Mouse (Mus musculus): ENCODE results near the gene Abca8a.

Gene Abca8a

GRCm38 (mm10) chr11:110095858-110096257 lies at the start of gene Abca8a:
TSS of gene Abca8a (minus strand) at chr11:110095978.
- in situ Hi-C loops (cut with MboI, MseI): no loop called here

GRCm38 (mm10) chr11:110145421-110145820 lies 49.6 kb upstream of the Abca8a start:
- in situ Hi-C loops (cut with MboI, MseI): no loop called here

- in situ Hi-C loops (cut with MboI, MseI): no loop called here
Observed at GRCm38 (mm10) chr11:110130760-110131159, 35.0 kb upstream of the Abca8a start.

- in situ Hi-C loops (cut with MboI, MseI): no loop called here
Observed at GRCm38 (mm10) chr11:110111137-110111536, 15.4 kb upstream of the Abca8a start.

GRCm38 (mm10) chr11:110101437-110101836 lies 5.7 kb upstream of the Abca8a start:
- in situ Hi-C loops (cut with MboI, MseI): no loop called here

- in situ Hi-C loops (cut with MboI, MseI): no loop called here
Observed at GRCm38 (mm10) chr11:110098901-110099300, 3.1 kb upstream of the Abca8a start.

GRCm38 (mm10) chr11:110097465-110097864 lies 1.7 kb upstream of the Abca8a start:
- in situ Hi-C loops (cut with MboI, MseI): no loop called here

GRCm38 (mm10) chr11:110094846-110095380 lies 865 bp downstream of the Abca8a start:
- in situ Hi-C loops (cut with MboI, MseI): no loop called here

- in situ Hi-C loops (cut with MboI, MseI): no loop called here
Observed at GRCm38 (mm10) chr11:110094236-110094635, 1.5 kb downstream of the Abca8a start.

GRCm38 (mm10) chr11:110091328-110091727 lies 4.5 kb downstream of the Abca8a start:
- in situ Hi-C loops (cut with MboI, MseI): no loop called here

- in situ Hi-C loops (cut with MboI, MseI): no loop called here
Observed at GRCm38 (mm10) chr11:110072158-110072557, 23.6 kb downstream of the Abca8a start.

- in situ Hi-C loops (cut with MboI, MseI): no loop called here
Observed at GRCm38 (mm10) chr11:110061032-110061431, 34.7 kb downstream of the Abca8a start.

GRCm38 (mm10) chr11:110060127-110060526 lies 35.7 kb downstream of the Abca8a start:
- in situ Hi-C loops (cut with MboI, MseI): no loop called here

GRCm38 (mm10) chr11:110053681-110054080 lies 42.1 kb downstream of the Abca8a start:
- in situ Hi-C loops (cut with MboI, MseI): no loop called here

- in situ Hi-C loops (cut with MboI, MseI): no loop called here
Observed at GRCm38 (mm10) chr11:110037795-110038194, 58.0 kb downstream of the Abca8a start.

GRCm38 (mm10) chr11:110028913-110029695 lies 66.7 kb downstream of the Abca8a start:
- in situ Hi-C loops (cut with MboI, MseI): no loop called here

- in situ Hi-C loops (cut with MboI, MseI): no loop called here
Observed at GRCm38 (mm10) chr11:110010836-110011546, 84.8 kb downstream of the Abca8a start.

GRCm38 (mm10) chr11:109995624-109996023 lies 100.2 kb downstream of the Abca8a start, which contains the start of gene Abca8b:
TSS of gene Abca8b (minus strand) at chr11:109995845.
- in situ Hi-C loops (cut with MboI, MseI): no loop called here

GRCm38 (mm10) chr11:109995013-109995412 lies 100.8 kb downstream of the Abca8a start:
- in situ Hi-C loops (cut with MboI, MseI): no loop called here

- in situ Hi-C loops (cut with MboI, MseI): no loop called here
Observed at GRCm38 (mm10) chr11:109994014-109994413, 101.8 kb downstream of the Abca8a start.

- in situ Hi-C loops (cut with MboI, MseI): no loop called here
Observed at GRCm38 (mm10) chr11:109991270-109991669, 104.5 kb downstream of the Abca8a start.

- in situ Hi-C loops (cut with MboI, MseI): no loop called here
Observed at GRCm38 (mm10) chr11:109990256-109990655, 105.5 kb downstream of the Abca8a start.

GRCm38 (mm10) chr11:109988164-109988563 lies 107.6 kb downstream of the Abca8a start:
- in situ Hi-C loops (cut with MboI, MseI): no loop called here
